Mouse (Mus musculus) regulatory T cell (primary cell): ENCODE measurements around the gene U2af1.

ENCODE experiments used
- in situ Hi-C: fragments of 300-600 bp; cut with MboI, MseI; formaldehyde crosslinking; loops from one replicate; pipeline ENCODE4 v1.15.1; 2025; ENCODE audit warnings: high pct_unique_total_duplicates

U2af1 gene

DNA sequence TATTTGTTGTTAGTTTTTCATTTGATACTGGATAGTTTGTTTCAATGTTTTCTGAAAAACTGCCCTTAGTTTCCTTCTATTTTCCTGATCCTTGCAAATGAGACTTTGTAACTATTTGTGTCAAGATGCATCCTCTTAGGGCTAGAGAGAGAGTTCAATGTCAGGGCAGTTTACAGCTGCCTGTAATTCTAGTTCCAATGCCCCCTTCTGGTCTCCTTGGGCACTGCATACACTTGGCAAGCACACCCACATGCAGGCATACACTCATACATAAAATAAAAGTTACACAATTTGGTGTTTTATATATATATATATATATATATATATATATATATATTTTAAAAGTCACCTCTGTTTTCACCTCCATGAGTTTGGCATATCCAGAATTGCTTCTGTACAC lies 4.2 kb upstream of the U2af1 start:
- in situ Hi-C loops = loop anchor here (5.0 kb wide), 1 partner anchor 146 kb away; the partner anchor contains the start of gene Wdr4

DNA sequence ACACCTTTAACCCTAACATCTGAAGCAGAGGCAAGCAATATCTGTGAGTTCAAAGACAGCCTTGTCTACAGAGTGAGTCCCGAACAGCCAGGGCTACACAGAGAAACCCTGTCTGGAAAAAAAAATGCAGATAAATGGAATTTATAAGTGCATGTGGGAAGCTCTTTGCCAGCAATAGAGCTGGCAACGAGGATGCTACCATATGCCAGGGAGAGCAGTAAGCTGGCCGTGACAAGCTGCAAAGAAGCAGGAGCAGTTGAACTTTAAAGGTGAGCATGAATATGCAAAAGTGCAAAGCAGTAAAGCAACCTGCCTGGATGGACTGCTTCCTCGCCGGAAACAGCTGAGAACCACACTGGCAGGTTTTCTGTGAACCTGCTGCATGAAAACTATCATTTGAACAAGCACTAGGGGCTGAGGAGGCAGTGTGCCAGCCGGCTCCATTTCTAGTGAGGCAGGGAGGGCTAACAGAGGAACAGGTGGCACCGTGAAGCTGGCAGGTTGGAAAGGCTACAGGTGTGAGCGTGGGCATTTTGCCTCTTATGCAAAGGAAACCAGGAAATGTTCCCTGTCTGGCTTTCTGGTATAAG lies 2.1 kb upstream of the U2af1 start:
- in situ Hi-C loops = loop anchor here (5.0 kb wide), 1 partner anchor 143 kb away; the partner anchor contains the start of gene Wdr4

DNA sequence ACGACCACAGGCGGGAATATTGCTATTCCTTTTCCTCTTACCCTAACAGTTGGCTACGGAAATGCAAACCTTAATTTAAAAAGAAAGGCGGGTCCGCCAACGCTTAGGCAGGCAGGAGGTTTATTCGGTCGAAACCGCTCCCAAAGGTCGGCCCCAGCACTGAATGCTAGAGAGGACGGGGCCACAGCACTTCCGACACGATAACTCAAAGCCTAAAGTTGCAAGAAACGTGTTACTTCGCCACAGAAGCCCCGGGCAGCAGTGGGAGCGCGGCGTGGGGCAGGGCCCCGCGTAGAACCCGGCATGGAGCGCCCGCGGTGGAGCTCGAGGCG lies 590 bp downstream of the U2af1 start:
- in situ Hi-C loops = no loop called here

DNA sequence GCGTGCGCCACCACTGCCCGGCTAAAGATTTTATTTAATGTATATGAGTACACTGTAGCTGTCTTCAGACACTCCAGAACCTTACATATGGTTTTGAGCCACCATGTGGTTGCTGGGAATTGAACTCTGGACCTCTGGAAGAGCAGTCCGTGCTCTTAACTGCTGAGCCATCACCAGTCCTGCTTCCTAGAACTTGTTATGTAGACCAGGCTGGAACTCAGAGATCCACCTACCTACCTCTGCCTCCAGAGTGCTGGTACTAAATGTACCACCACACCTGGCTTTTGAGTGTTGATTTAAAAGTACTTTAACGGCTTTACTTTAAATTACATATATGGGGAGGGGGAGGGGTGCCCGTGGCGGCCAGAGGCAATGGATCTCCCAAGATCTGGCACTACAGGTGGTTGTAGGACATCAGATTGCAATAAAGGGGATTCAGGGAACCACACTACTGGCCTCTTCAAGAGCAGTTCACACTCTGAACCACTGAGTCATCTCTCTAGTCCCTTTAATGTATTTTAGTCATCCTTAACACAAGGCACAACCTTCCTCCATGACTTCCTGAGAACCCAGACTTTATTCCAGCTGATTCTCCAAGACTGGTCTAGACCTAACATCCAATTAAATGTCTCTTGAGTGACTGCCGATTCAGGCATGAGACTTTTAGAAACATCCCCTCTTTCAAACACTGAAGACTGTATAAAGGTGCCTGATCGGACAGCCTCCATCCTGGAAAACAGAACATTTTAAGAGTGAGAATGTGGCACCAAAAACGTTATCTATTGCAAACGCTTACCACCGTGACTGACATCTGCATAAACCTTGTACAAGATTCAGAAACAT lies 1.3 kb downstream of the U2af1 start:
- in situ Hi-C loops = no loop called here

DNA sequence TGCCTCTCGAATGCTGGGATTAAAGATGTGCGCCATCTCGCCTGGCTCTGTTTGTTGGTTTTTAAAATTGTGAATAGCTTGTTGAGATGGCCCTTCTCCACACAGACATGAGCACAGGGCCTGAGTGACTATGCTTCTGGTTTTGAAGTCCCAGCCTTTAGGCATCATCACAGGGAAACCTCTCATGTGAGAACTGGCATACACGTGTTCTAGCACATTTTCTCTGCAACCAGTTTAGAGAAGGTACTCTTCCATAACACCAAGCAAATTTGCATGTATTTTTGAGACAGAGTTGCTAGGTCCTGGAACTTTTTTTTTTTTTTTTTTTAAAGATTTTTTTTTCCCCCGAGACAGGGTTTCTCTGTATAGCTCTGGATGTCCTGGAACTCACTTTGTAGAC lies 2.0 kb downstream of the U2af1 start:
- in situ Hi-C loops = no loop called here

DNA sequence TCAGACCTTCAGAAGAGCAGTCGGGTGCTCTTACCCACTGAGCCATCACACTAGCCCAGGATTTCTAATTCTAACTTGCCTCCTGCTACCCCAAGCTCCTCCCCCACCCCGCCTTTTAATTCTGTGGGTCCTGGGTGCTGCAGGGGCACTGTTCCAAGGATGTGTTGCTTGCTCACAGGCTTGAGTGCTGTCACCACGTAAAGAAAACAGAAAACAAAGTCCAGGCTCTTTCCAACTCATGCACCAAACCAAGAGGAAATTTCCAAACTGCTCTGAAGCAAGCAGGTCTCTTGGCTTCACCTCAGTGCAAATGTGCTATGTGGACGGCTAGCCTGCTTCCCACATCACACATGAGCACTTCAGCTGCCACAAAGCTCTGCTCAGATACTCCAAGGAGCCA lies 3.3 kb downstream of the U2af1 start:
- in situ Hi-C loops = no loop called here

DNA sequence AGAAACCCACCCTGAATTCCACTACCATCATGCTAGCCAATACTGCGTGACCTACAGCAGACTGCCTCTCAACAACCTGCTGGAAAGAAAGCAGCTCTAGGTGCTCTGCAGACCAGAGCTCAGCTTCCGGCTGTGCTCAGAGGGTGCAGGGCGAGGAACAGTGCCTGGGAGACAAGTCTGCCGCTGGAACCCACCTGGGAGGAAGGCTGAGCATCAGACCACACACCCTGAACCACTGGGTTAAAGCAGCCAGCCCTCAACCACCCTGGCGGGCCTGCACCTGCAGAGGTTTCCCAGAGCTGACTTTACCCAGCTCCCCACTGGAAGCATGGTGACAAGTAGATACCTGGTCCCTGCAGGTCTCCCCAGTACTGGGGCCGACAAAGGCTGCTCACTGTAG lies 5.4 kb downstream of the U2af1 start:
- in situ Hi-C loops = no loop called here

DNA sequence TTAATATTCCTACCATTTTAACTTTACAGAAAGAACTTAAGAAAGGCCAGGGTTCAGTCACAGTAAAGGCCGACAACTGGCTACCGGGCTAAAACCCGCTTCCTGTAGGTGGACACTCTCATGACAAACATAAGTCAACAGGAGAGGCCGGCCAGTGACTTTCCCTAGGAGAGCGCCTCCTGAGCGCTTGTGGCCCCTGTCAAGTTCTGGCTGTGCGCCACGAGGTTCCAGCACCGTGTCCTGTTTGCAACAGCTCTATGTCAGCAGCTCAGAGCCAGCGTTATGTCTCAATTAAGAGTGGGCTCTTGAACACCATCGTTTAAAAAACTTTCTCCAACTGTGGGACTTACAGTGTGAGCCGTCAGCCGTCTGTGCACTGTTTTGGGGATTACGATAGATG lies 6.5 kb downstream of the U2af1 start:
- in situ Hi-C loops = no loop called here

DNA sequence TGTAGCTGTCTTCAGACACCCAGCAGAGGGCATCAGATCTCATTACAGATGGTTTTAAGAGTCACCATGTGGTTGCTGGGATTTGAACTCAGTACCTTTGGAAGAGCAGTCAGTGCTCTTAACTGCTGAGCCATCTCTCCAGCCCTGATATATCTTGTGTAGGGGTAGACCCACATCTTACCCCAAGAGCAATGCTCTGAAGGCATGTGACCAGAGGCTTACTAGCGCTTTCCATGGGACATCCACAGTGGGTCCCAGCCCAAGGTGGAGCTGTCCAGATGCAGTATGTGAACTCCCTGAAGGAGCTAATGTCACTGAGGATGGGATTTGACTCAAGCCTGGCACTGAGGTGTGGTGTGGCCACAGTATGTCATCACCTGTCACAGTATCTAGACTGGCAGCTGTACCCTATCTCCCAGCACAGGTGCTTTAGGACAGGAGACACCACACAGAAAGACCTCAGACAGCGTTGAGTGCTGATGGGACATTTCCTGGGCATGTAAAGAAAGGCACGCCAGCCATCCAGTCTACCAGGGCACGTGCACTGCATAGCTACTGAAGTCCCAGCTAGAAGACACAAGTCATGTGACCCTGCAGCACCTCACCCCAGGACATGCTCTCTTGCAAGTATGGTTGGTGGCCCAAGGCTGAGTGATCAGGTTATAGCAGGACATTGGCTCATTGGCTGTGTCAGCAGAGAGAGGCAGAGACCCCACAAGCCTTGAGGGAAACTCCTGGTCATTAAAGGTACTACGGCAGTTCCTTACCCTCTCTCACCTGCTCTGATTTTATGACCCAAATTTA lies 12.3 kb downstream of the U2af1 start:
- in situ Hi-C loops = no loop called here

DNA sequence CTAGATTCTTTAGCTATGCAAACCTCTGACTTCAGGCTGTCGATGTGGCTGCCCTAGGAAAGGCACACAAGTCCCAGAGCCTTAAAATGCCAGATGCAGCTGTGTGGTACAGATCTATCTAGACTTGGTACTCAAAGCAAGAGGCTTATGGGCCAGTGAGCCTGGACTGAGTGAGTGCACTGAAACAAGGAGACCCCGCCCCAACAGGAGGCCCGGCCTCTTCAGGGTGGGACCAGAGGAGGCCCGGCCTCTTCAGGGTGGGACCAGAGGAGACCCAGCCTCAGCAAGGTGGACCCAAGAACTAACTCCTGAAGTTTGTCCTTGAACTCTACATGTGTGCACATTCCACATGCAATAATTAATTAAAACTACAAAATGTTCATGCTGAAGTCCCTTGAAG lies 15.8 kb downstream of the U2af1 start:
- in situ Hi-C loops = no loop called here

DNA sequence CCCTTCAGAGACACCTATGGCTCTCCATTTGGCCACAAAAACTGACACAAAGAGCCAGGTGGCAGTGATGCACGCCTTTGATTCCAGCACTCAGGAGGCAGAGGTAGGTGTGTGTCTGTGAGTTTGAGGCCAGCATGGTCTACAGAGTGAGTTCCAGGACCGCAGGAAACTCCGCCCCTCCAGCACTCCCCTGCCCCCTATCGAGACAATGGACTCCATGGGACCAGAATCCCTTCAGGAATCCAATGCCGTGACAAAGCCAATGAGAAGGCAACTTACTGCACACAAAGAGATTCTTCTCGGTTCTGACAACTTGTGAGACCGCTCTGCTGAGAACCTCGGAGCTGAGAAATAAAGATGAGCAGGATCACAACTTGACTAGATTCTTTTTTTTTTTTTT lies 16.4 kb downstream of the U2af1 start:
- in situ Hi-C loops = no loop called here

DNA sequence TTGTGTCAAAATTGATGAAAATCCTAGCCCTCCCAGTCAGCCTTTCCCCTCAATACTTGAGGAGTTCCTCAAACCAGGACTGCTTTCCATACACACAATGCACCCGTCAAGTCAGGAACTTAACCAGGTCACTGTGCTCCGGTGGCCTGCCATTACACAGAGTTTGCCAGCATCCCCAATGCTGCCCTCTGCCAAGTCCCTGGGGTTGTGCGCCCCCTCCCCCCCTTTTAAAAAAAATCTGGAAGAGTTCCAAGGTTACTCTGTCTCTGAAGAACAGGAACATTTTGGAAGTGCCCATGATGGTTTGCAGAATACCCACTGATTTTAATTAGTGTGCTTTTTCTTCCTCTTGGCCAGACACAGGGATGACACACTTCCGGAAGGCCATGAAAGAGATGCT lies 19.0 kb downstream of the U2af1 start:
- in situ Hi-C loops = no loop called here

DNA sequence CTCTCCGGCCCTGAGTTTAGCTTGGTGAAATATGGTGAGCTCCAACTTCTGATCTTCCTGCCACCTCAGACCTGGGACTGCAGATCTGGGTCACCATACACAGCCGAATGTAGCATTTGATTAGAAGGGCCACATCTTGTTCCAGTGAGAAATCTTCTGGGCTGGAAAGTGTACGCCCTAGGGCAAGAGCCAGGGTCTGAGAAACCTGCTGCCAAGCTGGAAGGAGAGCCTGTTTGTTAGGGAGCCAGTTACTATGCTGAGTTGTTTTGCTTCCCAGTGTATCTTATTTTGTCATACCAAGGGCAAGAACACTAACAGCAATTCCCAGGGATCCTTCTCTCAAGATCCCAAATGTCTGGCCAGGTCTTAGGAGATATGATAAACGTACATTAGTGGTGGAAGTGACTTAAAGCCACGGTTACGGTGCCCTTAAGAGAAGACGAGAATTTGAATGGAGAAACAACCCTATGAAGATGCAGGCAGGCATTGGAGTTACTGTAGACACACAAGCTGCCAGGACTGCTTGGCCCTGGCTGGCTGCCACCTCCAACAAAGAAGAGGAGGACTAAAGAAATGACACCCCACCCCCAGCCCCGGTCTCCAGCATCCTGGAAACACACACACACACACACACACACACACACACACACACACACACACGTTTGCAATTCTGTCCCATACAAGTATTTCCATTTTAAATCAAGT lies 20.7 kb downstream of the U2af1 start:
- in situ Hi-C loops = no loop called here

DNA sequence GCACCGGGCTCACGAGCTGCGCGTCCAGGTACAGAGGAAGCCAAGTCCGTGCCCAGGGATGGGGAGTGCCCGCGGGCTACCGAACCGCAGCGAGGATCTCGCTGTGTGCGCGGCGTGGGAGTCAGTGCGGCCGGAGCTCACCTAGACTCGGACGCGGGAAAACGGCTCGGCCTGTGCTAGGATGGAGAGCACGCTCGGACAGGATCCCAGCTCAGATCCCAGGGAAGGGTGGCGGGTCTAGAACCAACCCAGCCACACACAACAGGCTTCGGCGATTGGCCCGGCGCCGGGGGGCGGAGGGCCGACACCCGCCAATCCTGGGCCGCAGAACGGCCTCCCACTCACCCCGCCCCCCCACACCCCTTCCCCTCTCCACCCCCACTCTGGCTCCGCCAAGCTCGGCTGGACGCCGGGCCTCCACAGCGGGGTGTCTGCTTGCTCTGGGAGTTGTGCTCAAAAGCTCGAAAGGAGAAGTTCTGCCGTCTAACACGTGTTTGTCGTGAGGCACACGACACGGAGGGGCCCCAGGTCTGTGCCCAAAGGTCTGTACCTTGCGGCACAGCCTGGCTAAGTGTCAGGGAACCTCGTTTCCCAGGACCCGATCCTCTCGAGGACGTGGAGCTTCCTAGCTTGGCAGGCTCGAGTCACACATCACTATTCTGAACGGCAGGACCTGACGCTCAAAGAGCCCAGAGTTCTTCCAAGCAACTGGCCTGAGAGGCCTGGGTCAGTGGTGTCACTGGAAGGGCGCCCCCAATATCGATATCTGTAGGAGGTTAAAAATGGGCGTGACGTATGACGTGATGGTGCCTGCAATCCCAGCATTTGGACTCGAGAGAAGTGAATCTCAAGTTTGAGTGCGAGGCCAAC lies 21.5 kb downstream of the U2af1 start, which contains the start of gene Cbs:
Gene Cbs (minus strand): TSS at position 297 of the 870 bp plus-strand sequence.
- in situ Hi-C loops = no loop called here

DNA sequence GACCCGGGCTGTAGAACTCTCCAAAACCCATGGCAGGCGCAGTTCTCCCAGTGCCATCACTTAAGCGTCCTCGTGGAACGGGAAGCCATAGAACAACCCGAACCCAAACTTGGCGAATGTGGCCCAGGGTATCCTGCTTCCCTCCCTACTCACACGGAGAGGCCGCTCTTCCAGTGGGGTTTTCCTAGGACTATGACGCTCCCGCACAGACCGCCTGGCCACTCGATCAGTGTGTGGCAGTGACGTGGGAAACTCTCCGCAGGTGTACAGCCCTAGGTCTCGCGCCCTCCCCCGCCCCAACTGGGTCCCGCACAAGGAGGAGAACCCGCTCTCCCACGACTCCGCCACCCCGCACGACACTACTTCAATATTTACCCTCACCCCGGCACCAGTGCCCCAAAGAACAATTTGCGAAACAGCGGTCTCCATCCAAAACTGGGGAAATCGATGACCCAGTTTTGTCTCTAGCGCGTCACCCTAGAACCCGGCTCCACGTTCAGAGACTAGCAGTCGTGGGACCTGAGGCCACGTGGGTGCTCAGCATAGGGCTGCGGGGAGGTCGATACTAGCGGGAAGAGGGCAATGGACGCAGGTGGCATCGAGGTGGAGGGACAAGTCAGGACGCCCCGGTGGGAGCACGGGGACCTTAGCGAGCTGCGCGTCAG lies 22.3 kb downstream of the U2af1 start:
- in situ Hi-C loops = no loop called here

DNA sequence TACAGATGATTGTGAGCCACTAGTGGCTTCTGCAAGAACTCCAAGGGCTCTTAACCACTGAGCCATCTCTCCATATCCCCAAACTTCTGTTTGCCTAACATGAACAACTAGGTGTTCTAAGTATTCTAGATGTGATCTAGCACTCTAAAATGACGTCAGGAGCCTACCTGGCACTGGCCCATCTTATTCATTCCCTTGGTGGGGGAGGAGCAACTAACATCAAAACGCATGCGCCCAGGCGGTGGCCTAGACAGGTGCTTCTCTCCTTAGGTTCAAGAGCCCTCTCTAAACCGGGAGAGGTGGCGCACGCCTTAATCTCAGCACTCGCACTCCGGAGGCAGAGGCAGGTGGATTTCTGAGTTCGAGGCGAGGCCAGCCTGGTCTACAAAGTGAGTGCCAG lies 22.9 kb downstream of the U2af1 start:
- in situ Hi-C loops = no loop called here

DNA sequence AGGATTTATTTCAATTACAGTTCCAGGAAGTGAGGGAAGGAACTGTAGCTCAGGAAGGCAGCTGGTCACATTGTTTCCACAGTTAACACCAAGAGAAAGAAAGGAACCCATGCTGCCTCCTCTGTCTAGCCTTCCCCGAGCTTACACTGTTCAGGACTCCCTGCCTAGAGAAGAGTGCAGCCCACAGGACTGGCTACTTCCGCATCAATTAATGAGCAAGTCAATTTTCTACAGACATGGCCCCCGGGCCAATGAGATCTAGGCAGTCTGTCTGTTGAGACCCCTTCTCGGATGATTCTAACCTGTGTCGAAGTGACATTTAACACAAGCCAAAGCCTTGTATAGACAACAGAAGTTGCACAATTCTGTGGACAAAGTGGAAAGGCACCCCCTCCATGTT lies 23.8 kb downstream of the U2af1 start:
- in situ Hi-C loops = no loop called here

DNA sequence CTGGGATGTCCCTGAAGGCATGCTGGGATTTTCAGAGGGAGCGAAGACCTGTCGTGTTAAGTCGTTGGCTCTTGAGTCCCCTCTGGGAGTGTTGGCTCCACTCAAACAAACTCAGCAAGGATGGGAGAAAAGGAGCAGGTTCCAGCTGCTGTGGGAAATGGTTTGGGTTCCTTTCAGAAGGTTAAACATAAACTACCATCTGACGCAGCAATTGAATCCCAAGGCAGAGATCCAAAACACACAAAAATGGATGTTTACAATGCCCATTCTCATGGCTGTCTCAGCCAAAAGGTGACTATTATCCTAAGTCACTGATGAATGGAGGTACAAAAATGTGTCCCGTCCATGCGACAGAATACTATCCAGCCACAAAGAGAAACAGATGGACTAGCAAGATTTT lies 25.7 kb downstream of the U2af1 start:
- in situ Hi-C loops = no loop called here

DNA sequence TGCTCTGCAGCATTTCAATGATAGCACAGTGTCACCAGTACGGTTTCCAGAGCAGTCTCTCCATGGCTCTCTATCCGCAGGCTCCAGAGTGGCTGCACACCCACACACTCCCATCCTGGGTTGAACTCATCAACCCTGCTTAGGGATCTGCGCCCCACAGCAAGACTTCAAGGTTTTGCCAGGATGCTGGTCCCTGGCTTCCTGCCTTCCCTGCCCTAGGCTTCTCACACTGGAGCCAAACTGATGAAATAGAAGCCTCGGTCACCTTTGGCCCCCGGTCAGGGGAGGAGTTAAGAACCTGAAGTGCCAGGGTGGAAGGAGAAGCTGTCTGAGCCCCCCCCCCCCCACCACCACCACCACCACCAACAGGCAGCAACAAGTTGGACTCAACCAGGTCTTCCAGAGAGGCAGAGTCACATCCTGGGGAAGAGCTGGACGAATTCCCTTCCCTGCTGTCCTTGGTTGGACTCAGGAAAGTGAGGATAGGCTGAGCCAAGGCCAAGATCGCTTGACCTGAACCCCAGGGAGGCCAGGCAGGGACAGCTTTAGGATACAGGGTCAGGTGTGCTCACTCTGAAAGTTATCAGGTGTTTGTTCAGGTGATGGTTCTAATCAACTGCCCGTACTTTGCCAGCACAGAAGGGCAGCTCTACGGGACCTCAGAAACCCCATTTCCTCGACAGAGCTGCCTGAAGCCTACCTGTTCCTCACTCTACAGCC lies 27.5 kb downstream of the U2af1 start:
- in situ Hi-C loops = no loop called here

DNA sequence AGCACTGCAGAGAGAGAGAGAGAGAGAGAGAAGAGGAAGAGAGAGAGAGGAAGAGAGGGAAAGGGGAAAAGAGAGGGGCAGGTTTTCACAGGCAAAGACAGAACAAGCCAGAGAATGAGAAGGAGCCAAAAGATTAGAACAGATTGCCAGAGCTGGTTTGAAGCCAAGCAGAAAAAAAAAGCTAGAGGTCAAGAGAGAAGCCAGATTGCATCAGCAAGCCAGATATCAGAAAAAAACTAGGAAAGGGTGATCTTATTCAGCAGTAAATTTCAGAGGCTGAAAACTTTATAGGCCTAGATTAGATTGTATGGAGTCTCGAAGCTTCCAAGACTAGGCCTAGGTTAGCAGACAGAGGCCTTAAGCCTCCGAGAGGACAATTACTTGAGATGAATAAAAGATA lies 30.7 kb downstream of the U2af1 start:
- in situ Hi-C loops = no loop called here
